Mouse (Mus musculus) liver, adult 2 months (tissue): Measurements from ENCODE around the gene Cntfr.

Experiments used
- CTCF ChIP-seq: fragments of 200-500 bp; IDR thresholded peaks from 2 replicates; pipeline ENCODE4 v1.5.1; 2011; ENCODE audit warnings: low read depth, low read length, control low read depth
- POLR2A ChIP-seq: fragments of 200-500 bp; IDR thresholded peaks from 2 replicates; pipeline ENCODE4 v1.6.1; 2011; ENCODE audit warnings: low read length, control low read depth; ENCODE audit not compliant: insufficient read depth; ENCODE audit errors: extremely low read depth

- no peak for TF ChIP-seq CTCF
- TF ChIP-seq POLR2A, result no peak
Measured at GRCm38 (mm10) chr4:41679291-41679690, 17.6 kb downstream of the Cntfr start.
